Mouse (Mus musculus) cerebellum, adult 2 months (tissue): Measurements from ENCODE around the gene Gm11060. TPM values are rescaled to one million over a fixed set of nuclear protein-coding genes. Genes with fewer than 3 reads are reported as not detected.

Source experiments
- DNase-seq, 2 experiments: peaks; one replicate each; pipeline ENCODE4 v3.0.0; 2021
- H3K27ac ChIP-seq: fragments of 200-500 bp; 2 replicates; pipeline ENCODE4 v1.5.1; 2012; ENCODE audit warnings: low read length, control low read depth, inconsistent platforms; ENCODE audit not compliant: insufficient read depth
- H3K27me3 ChIP-seq: fragments of 200-500 bp; 2 replicates; pipeline ENCODE4 v1.6.1; 2012; ENCODE audit warnings: inconsistent platforms, mild to moderate bottlenecking, low read length, moderate library complexity; ENCODE audit not compliant: control insufficient read depth, insufficient read depth
- H3K4me1 ChIP-seq: fragments of 200-500 bp; 2 replicates; pipeline ENCODE4 v1.6.1; 2011; ENCODE audit warnings: low read length; ENCODE audit not compliant: control insufficient read depth, insufficient read depth
- H3K4me3 ChIP-seq: fragments of 200-500 bp; replicated peaks from 2 replicates; pipeline ENCODE3; 2011; ENCODE audit warnings: mild to moderate bottlenecking, low read depth, low read length, control low read depth; ENCODE audit not compliant: insufficient read depth
- CTCF ChIP-seq: fragments of 200-500 bp; IDR thresholded peaks from 2 replicates; pipeline ENCODE4 v1.5.1; 2011; ENCODE audit warnings: low read depth, mild to moderate bottlenecking, control low read depth, low read length, moderate library complexity, borderline replicate concordance; ENCODE audit not compliant: insufficient read depth
- POLR2A ChIP-seq: fragments of 200-500 bp; IDR thresholded peaks from 2 replicates; pipeline ENCODE4 v1.6.1; 2011; ENCODE audit warnings: low read length, control low read depth, borderline replicate concordance; ENCODE audit not compliant: insufficient read depth
- WGBS: fragments of 180-500 bp; shearing (Covaris S2); methylation state at CpG from one replicate; pipeline ENCODE4 v1.1.7; 2018; 5-methylcytosine and 5-hydroxymethylcytosine counted together
- polyA plus RNA-seq: library from polyadenylated mRNA; depleted of rRNA; stranded (reverse); fragments of >200 nt; gene quantifications from 2 replicates; pipeline ENCODE4 v1.2.3, GENCODE M21; 2012; rRNA removed

Gm11060 gene
- polyA plus RNA-seq, 1 experiment, result not detected

GRCm38 (mm10) chr2:105134296-105134695 lies 42.5 kb downstream of the Gm11060 start:
- H3K27ac ChIP-seq, result no peak overlapping the region
- no peaks in the 10 kb centered on the region for H3K4me1 ChIP-seq
- WGBS, result 1% methylated on average over 19 of the region's 19 CpGs
- no peak overlapping the region for H3K4me3 ChIP-seq
- DNase-seq, result no peak
- TF ChIP-seq POLR2A, result no peak
- TF ChIP-seq CTCF, result no peak
- H3K27me3 ChIP-seq, result peaks cover 10% of the 10 kb centered on the region; the same call in 1 of the 2 replicates

GRCm38 (mm10) chr2:105139471-105139870 lies 47.7 kb downstream of the Gm11060 start:
- WGBS, result 70% methylated on average over 7 of the region's 7 CpGs
- Histone ChIP-seq H3K4me3 (no peak overlapping the region), H3K27ac (no peak overlapping the region), H3K27me3 (no peaks in the 10 kb centered on the region; the same call in 1 of the 2 replicates), H3K4me1 (no peaks in the 10 kb centered on the region)
- TF ChIP-seq CTCF, result no peak
- DNase-seq, result no peak

DNA sequence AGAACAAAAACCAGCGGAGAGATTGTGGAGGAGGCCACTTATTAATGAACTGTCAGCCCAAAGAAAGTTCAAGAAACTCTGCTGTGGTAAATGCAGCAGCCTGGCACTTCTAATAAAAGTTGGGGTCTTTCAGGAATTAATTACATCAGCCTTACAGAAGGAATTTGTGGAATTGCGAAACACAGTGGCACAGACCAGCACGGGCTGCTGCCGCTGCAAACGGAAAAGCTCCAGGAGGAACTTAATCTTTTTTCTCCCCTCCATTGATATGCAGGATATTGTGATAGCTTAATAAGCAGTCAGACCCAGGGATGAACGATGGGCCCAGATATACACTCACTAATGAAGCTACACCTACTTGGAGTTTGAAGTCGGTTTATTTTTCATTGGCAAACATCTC lies 49.6 kb downstream of the Gm11060 start:
- Histone ChIP-seq H3K27me3 (no peaks in the 10 kb centered on the region; the same call in 1 of the 2 replicates), H3K4me1 (no peaks in the 10 kb centered on the region), H3K27ac (no peak overlapping the region), H3K4me3 (no peak overlapping the region)
- TF ChIP-seq POLR2A (no peak), CTCF (no peak)
- no peak for DNase-seq
- WGBS, result 78% methylated on average over 7 of the region's 7 CpGs

Other genes with a start within 250 kb of the Gm11060 start
- 0.16 and 0.51 TPM in 2 replicates for gene Prrg4, start 242.1 kb upstream of the Gm11060 start, polyA plus RNA-seq
- 5.5 TPM in 2 replicates for gene Ccdc73, start 224.2 kb upstream of the Gm11060 start, polyA plus RNA-seq
- gene Eif3m, start 74.9 kb upstream of the Gm11060 start, polyA plus RNA-seq, result 92.4 and 94.0 TPM in 2 replicates
- 0.08 TPM in 1 of 2 replicates, not detected in the other for gene Wt1, start 34.5 kb downstream of the Gm11060 start, polyA plus RNA-seq
- gene Them7, start 132.3 kb downstream of the Gm11060 start, polyA plus RNA-seq, result 0.18 and 0.19 TPM in 2 replicates